Mouse (Mus musculus): ENCODE results near the gene A830005F24Rik.

A830005F24Rik gene

DNA sequence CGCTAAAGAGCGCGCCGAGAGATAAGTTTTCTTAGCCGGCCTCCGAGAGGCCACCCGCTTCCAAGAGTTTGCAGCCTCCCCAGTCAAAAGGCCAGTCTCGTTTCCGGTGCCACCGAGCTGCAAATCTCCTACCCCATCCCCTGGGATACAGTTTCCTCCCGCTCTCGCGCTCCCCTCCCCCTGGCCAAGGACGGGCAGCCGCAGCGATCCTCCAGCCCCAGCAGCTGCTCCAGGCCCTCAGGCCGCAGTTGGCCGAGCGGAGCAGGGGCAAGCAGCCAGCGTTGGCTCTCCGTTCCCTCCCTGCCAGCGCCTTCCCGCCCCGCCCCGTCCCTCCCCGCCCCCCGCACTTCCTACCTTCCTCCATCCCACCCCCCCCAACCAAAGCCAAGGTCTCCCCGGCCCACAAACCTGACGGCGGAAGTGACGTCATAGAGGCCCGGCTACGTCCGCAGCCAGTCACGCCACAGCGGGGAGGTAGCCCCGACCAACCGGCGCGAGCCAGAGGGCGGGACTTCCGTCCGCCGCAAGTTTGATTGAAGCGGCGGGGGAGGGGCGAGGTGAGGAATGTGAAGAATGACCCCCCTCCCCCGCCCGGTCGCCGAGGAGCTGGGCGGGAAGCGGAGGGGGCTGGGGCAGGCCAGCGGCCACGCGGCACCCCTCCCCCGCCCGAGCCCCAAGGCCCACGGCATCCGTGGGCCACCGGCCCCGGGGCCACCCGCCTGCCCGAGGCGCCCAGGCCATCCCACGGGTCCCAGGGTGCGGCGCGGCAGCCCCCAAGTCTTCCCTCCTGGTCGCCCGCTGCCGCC lies 32.3 kb downstream of the A830005F24Rik start:
- DNase-seq (ENCODE audit: low read depth) = peak; percentile 96

DNA sequence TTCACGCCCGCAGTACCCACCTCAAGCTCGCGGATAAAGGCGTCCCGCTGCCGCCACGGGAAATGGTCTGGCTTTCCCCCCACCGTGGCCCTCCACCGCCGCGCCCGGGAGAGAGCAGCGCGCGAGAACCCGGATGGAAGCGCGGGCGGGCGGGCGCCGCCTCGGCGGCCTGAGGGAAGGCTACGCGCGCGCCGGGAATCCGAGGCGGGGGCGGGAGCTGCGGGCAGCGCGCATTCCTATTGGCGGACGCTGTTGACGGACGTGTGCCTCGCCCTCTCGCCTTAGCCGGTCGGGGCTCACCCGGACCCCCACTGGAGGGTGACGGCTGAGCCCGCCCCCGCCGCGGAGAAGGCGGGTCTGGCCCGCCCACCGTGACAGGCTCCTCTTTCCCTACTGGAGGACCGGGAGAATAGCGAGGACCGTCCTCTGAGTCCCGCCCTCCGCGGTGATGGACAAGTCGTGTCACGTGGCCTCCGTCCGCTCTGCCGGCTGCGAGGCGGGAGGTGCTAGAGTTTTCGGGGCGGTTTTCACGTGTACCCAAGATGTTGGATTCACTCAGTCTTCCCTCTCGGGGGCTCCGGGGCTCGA lies 33.1 kb downstream of the A830005F24Rik start:
- DNase-seq (ENCODE audit: low read depth) = peak; percentile 93

GRCm38 (mm10) chr13:48547623-48548022 lies 34.3 kb downstream of the A830005F24Rik start:
- no peak for DNase-seq (ENCODE audit: low read depth)

- DNase-seq (ENCODE audit: low read depth) = no peak
Measured at GRCm38 (mm10) chr13:48548296-48548695, 34.9 kb downstream of the A830005F24Rik start.

DNA sequence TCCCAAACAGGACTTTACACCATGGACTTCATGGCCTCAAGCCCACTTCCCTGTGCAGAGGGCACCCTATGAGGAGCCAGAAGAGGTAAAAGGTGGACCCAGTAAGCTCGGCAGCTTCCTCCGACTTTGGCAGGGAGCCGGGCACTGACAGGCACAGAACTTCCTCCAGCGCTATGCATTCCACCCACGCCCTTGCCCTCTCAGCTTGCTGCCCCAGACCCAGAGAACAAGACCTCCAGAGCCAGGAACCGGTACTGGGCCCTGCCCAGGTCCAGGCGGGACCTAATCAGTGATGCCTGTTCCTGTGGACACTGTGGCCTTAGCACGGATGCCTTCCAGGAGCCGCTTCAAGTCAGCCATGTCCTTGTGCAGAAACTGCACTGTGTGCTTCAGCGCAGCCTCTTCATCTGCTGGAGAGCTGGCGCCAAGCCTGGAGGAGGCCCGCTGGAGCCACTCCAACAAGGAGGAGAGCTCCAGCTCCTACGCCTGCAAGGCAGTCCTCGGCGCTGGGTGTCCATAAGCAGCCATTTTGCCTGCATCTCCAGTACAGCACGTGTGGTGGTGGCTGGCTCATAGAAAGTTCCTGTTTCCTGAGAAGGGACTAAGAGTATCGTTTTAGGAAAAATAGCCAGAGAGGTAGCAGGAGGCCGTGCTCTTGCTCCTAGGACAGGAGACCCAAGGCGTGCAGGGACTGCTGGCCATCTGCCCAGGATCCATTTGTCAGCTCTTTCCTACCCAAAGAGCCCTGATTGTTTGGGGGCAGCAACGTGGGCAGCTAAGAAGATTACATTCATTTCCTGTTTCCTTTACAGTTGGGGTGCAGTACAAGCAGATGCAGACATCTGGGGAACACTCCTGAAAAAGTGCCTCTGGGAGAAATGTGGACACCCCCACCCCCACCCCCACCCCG lies 39.1 kb downstream of the A830005F24Rik start:
- no peak for DNase-seq (ENCODE audit: low read depth)

DNA sequence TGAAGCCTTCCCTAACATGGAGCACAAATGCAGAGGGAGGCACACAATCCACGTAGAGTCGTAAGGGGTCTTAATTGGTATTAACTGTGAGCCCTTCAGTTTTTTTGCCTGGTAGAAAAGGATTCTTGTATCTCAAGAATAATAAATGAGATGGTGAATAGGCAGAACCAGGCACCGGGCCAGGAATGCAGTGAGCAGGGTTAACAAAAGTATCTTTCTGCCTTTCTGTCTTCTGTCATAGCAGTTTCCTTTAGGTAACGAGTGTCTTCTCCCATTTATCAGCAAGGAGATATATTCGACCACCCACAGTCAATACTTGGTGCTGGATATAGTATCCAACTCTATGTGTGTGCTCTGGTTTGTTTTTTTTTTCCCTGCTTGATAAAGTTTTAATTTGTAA lies 40.1 kb downstream of the A830005F24Rik start:
- DNase-seq (ENCODE audit: low read depth) = no peak

- DNase-seq (ENCODE audit: low read depth) = no peak
Measured at GRCm38 (mm10) chr13:48554552-48554951, 41.2 kb downstream of the A830005F24Rik start.

- no peak for DNase-seq (ENCODE audit: low read depth)
Measured at GRCm38 (mm10) chr13:48555976-48556375, 42.6 kb downstream of the A830005F24Rik start.

DNA sequence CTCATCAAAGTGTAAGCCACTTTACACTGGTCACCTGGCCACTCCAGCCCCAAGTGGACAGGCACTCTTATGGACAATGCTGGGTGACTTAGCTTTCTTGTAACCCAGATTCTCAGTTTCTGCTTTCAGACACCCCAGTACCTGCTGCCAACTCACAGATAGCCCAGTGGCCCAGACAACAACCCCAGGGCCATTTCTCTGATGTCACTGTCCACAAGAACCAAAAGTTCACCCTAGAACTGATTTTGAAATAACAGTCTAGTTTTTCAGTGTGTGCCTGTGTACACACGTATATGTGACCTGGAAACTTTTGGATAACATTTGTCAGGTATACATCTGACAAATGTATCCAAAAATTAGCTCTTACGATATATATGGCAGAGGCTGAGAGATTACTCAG lies 48.1 kb downstream of the A830005F24Rik start:
- DNase-seq (ENCODE audit: low read depth) = no peak

GRCm38 (mm10) chr13:48562336-48562735 lies 49.0 kb downstream of the A830005F24Rik start:
- DNase-seq (ENCODE audit: low read depth) = no peak
